In the genomic region with DNA sequence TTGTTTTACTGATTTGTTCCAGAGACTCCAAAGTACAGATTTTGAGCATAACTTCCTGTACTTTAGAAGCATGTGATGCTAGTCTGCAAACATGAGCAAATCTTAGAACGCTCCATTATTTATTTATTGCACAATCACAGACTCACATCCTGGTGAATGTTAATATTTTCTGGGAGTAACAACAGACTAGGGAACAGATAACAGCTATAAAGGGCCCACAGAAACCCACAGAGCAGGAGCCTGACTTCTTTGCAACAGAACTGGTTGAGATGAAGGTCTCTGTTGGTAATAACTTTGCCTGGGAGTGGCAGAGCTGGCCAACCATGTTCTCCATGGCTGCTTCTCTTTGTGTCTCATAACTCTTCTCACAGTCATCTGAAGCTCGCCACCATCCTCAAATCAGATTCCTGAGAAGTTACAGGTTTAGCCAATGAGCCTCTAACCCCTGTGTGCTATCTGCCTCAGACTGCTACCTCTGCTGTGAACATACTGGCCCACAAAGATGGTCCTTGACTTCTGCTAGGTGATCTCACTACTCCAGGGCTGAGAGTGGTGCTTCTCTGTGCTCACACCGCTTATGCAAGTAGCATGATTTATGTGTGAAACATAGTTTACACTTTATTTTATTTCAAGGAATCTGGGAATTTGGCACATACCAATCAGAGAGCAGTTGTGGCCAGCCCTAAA, we compare ENCODE assay signal across 13 mouse cellular contexts. TPM values are rescaled to one million over a fixed set of nuclear protein-coding genes. Genes with fewer than 3 reads are reported as not detected.
DNase-seq lines count a peak whose midpoint lies in the region; ATAC-seq and TF ChIP-seq lines count a peak whose summit lies in the region.
"Had no signal": no experiment of that assay in that cellular context is flagged by ENCODE, and none has a peak within 500 bp of the region (broad histone marks: within the 10 kb centered on the region; RNA-seq: fewer than 3 reads in every experiment).

No protein-coding gene starts in this region.

- H3K79me2 ChIP-seq in heart, adult 2 months (replicated peaks; ENCODE audit: control insufficient read depth, insufficient read depth, low read length) = no peaks in the 10 kb centered on the region

- H3K4me2 ChIP-seq in lung, embryonic 14.5 days = no peak overlapping the region
- no peak overlapping the region for H3K4me2 ChIP-seq in liver, embryonic 13.5 days
- H3K4me2 ChIP-seq in stomach, embryonic 15.5 days = no peak overlapping the region
- H3K4me2 ChIP-seq: limb, embryonic 12.5 days had no signal

- TF ChIP-seq CTCF in heart, adult 2 months (IDR thresholded peaks at IDR 0.05) = no peak
- no peak for TF ChIP-seq CTCF in lung, embryonic 14.5 days (IDR thresholded peaks at IDR 0.05; ENCODE audit: low read depth)

- DNase-seq in heart, adult 2 months = peak in 1 of 2 experiments; percentile 14
- no peak for DNase-seq in heart, postnatal 4 days
- peak; percentile 64 for DNase-seq in lung, embryonic 14.5 days
- DNase-seq in lung, postnatal 4 days = no peak
- DNase-seq in liver, embryonic 13.5 days = no peak
- DNase-seq in embryo, embryonic 9.5 days (ENCODE audit: extremely low spot score) = no peak
- no peak for DNase-seq in natural killer cell, adult 2 months (ENCODE audit: low spot score in 2 of 2)

- peaks cover 11% of the 10 kb centered on the region for H3K36me3 ChIP-seq in heart, adult 2 months (ENCODE audit: control insufficient read depth, insufficient read depth, low read length)
- H3K36me3 ChIP-seq in lung, embryonic 14.5 days (ENCODE audit: insufficient read depth) = no peaks in the 10 kb centered on the region
- no peaks in the 10 kb centered on the region for H3K36me3 ChIP-seq in liver, embryonic 13.5 days
- H3K36me3 ChIP-seq in stomach, embryonic 15.5 days = no peaks in the 10 kb centered on the region
- H3K36me3 ChIP-seq: limb, embryonic 12.5 days had no signal

- TF ChIP-seq POLR2A in heart, adult 2 months (IDR thresholded peaks at IDR 0.05; ENCODE audit: insufficient read depth, low read depth, low read length) = no peak

- peaks cover 12% of the 10 kb centered on the region for H3K4me1 ChIP-seq in heart, adult 2 months (ENCODE audit: control insufficient read depth, insufficient read depth, low read length)
- H3K4me1 ChIP-seq in lung, embryonic 14.5 days (ENCODE audit: insufficient read depth) = peaks cover 6% of the 10 kb centered on the region
- H3K4me1 ChIP-seq in liver, embryonic 13.5 days (replicated peaks) = peaks cover 3% of the 10 kb centered on the region; the same call in 1 of the 2 replicates
- H3K4me1 ChIP-seq in stomach, embryonic 15.5 days = peaks cover 10% of the 10 kb centered on the region
- H3K4me1 ChIP-seq: limb, embryonic 12.5 days had no signal

- peak overlapping the region; percentile 57; the same call in 1 of the 2 replicates for H3K9ac ChIP-seq in heart, adult 2 months (ENCODE audit: low read depth, low read length)
- no peak overlapping the region for H3K9ac ChIP-seq in lung, embryonic 14.5 days
- no peak overlapping the region for H3K9ac ChIP-seq in liver, embryonic 13.5 days
- H3K9ac ChIP-seq in stomach, embryonic 15.5 days = no peak overlapping the region
- H3K9ac ChIP-seq: limb, embryonic 12.5 days had no signal

- no peaks in the 10 kb centered on the region for H3K27me3 ChIP-seq in heart, adult 2 months (ENCODE audit: control insufficient read depth, insufficient read depth, low read length)
- no peaks in the 10 kb centered on the region for H3K27me3 ChIP-seq in lung, embryonic 14.5 days (ENCODE audit: insufficient read depth, low read length)
- no peaks in the 10 kb centered on the region for H3K27me3 ChIP-seq in liver, embryonic 13.5 days
- no peaks in the 10 kb centered on the region for H3K27me3 ChIP-seq in stomach, embryonic 15.5 days (replicated peaks)
- H3K27me3 ChIP-seq: limb, embryonic 12.5 days had no signal

- TF ChIP-seq EP300 in heart, adult 2 months (IDR thresholded peaks at IDR 0.05; ENCODE audit: insufficient read depth, low read depth, low read length) = no peak

- WGBS in heart, adult 2 months = 54% methylated on average over 3 of the region's 3 CpGs
- WGBS in lung, embryonic 14.5 days = 43% methylated on average over 3 of the region's 3 CpGs
- 57% methylated on average over 3 of the region's 3 CpGs for whole genome bisulfite sequencing in liver, embryonic 13.5 days (ENCODE audit: insufficient replicate concordance)
- 43% methylated on average over 3 of the region's 3 CpGs for WGBS in stomach, embryonic 15.5 days

- no peaks in the 10 kb centered on the region for H3K9me3 ChIP-seq in lung, embryonic 14.5 days (ENCODE audit: low read depth, low read length)
- no peaks in the 10 kb centered on the region for H3K9me3 ChIP-seq in liver, embryonic 13.5 days (replicated peaks)
- no peaks in the 10 kb centered on the region for H3K9me3 ChIP-seq in stomach, embryonic 15.5 days

- ATAC-seq in lung, embryonic 14.5 days (ENCODE audit: insufficient read depth) = peak; percentile 83; the same call in 1 of the 2 replicates
- ATAC-seq in liver, embryonic 13.5 days (ENCODE audit: low read depth) = peak; percentile 24; the same call in 1 of the 2 replicates
- peak; percentile 67 for ATAC-seq in stomach, embryonic 15.5 days (ENCODE audit: insufficient read depth, low FRiP score, low read depth)
- ATAC-seq: CD4-positive, CD25-positive, alpha-beta regulatory T cell, adult 4 months had no signal

- H3K4me3 ChIP-seq in heart, adult 2 months = no peak overlapping the region
- no peak overlapping the region for H3K4me3 ChIP-seq in lung, embryonic 14.5 days (ENCODE audit: low read depth, low read length)
- no peak overlapping the region for H3K4me3 ChIP-seq in liver, embryonic 13.5 days (replicated peaks)
- H3K4me3 ChIP-seq in stomach, embryonic 15.5 days (replicated peaks) = no peak overlapping the region
- H3K4me3 ChIP-seq: limb, embryonic 12.5 days had no signal

- H3K27ac ChIP-seq in heart, adult 2 months = peak overlapping the region; percentile 81
- H3K27ac ChIP-seq in lung, embryonic 14.5 days (ENCODE audit: low read depth) = peak overlapping the region; percentile 65; the same call in 1 of the 2 replicates
- H3K27ac ChIP-seq in liver, embryonic 13.5 days = peak overlapping the region; percentile 64
- peak overlapping the region; percentile 79 for H3K27ac ChIP-seq in stomach, embryonic 15.5 days
- H3K27ac ChIP-seq: limb, embryonic 12.5 days had no signal

- intact Hi-C loops in heart, adult 2 months (cut with DNase I) = loop anchor here (1.0 to 2.0 kb wide), 2 partner anchors 18 to 19 kb away; no protein-coding TSS in a partner anchor

RNA-seq across cellular contexts. Expression of gene Selenop, which starts 17.2 kb away (rescaled TPM):
- total RNA-seq in heart, adult 2 months (2021) = 100 to 1,000 TPM; 319 to 351 TPM
- polyA plus RNA-seq in heart, adult 2 months (2012; rRNA removed) = 166 and 233 TPM in 2 replicates
- total RNA-seq in heart, postnatal 4 days (2021) = 100 to 1,000 TPM; 162 to 179 TPM
- 105 and 111 TPM in 2 replicates for polyA plus RNA-seq in lung, embryonic 14.5 days (2014; fragmentation: Nextera tagmentation; extraction: Ambion mirVana)
- 279 and 342 TPM in 2 replicates for polyA plus RNA-seq in liver, embryonic 13.5 days (2015; fragmentation: Nextera tagmentation; extraction: Ambion mirVana)
- 293 and 302 TPM in 2 replicates for polyA plus RNA-seq in stomach, embryonic 15.5 days (2015; fragmentation: Nextera tagmentation; extraction: Ambion mirVana)

RNA-seq across cellular contexts. Expression of gene Ccdc152, which starts 52.2 kb away (rescaled TPM):
- total RNA-seq in heart, adult 2 months (2021) = not detected
- polyA plus RNA-seq in heart, adult 2 months (2012; rRNA removed) = 0.39 and 0.73 TPM in 2 replicates
- under 1 TPM in 1 of 2 experiments, not detected in 1; 0.71 TPM for total RNA-seq in heart, postnatal 4 days (2021)
- 0.15 and 0.30 TPM in 2 replicates for polyA plus RNA-seq in lung, embryonic 14.5 days (2014; fragmentation: Nextera tagmentation; extraction: Ambion mirVana)
- 0.20 and 0.27 TPM in 2 replicates for polyA plus RNA-seq in liver, embryonic 13.5 days (2015; fragmentation: Nextera tagmentation; extraction: Ambion mirVana)
- polyA plus RNA-seq in stomach, embryonic 15.5 days (2015; fragmentation: Nextera tagmentation; extraction: Ambion mirVana) = 0.30 and 0.32 TPM in 2 replicates
- total RNA-seq: heart, postnatal 36 days; layer of hippocampus, adult 18-20 months had no signal
- polyA plus RNA-seq: forebrain, embryonic 11.5 days had no signal

Comparison
In these comparisons a context has a peak if more than half of its experiments do, and no peak if none do; other contexts are left out.
1. ATAC-seq: peak in every context shown above with its lines; median percentile 83 in lung, embryonic 14.5 days; 67 in stomach, embryonic 15.5 days; 24 in liver, embryonic 13.5 days.